Mouse (Mus musculus) forebrain, postnatal 0 days (tissue): ENCODE results near the gene Lgmn. TPM values are rescaled to one million over a fixed set of nuclear protein-coding genes. Genes with fewer than 3 reads are reported as not detected.

Experiments used
- ATAC-seq: fragments of 200-750 bp; cut with Nextera tagmentation; 2 replicates; pipeline ENCODE4 v1.8.0; 2017; ENCODE audit warnings: mild to moderate bottlenecking, moderate library complexity
- DNase-seq: peaks from one replicate; pipeline ENCODE4 v3.0.0-alpha.2; 2015
- H3K27ac ChIP-seq: fragments of 300-500 bp; sonication (generic); 2 replicates; pipeline ENCODE4 v1.5.1; 2014; ENCODE audit warnings: low read depth, mild to moderate bottlenecking, antibody characterized with exemption, low read length, moderate library complexity, mixed read lengths
- H3K27me3 ChIP-seq: fragments of 300-500 bp; sonication (generic); 2 replicates; pipeline ENCODE4 v1.6.1; 2014; ENCODE audit warnings: mild to moderate bottlenecking, low read length, mixed read lengths; ENCODE audit not compliant: insufficient read depth
- H3K36me3 ChIP-seq: fragments of 300-500 bp; sonication (generic); 2 replicates; pipeline ENCODE4 v1.6.1; 2014; ENCODE audit warnings: mild to moderate bottlenecking, moderate library complexity; ENCODE audit not compliant: insufficient read depth
- H3K4me1 ChIP-seq: fragments of 300-500 bp; sonication (generic); 2 replicates; pipeline ENCODE4 v1.6.1; 2014; ENCODE audit warnings: antibody characterized with exemption; ENCODE audit not compliant: insufficient read depth
- H3K4me2 ChIP-seq: fragments of 300-500 bp; sonication (generic); 2 replicates; pipeline ENCODE4 v1.6.1; 2014; ENCODE audit warnings: low read depth, mild to moderate bottlenecking, moderate library complexity
- H3K4me3 ChIP-seq: fragments of 300-500 bp; sonication (generic); 2 replicates; pipeline ENCODE4 v1.5.1; 2014; ENCODE audit warnings: low read depth, low read length, mixed read lengths
- H3K9ac ChIP-seq: fragments of 300-500 bp; sonication (generic); 2 replicates; pipeline ENCODE4 v1.6.1; 2014; ENCODE audit warnings: mild to moderate bottlenecking
- H3K9me3 ChIP-seq: fragments of 300-500 bp; sonication (generic); 2 replicates; pipeline ENCODE4 v1.6.1; 2016; ENCODE audit warnings: low read length
- CTCF ChIP-seq: sonication (generic); IDR thresholded peaks from 2 replicates; pipeline ENCODE4 v1.5.1; 2016; ENCODE audit warnings: antibody characterized with exemption, control low read depth, low read depth
- WGBS: fragments of 180-500 bp; shearing (Covaris S2); extraction: QIAGEN DNeasy Blood & Tissue Kit; methylation state at CpG from one replicate; pipeline ENCODE4 v1.1.7; 2014; 5-methylcytosine and 5-hydroxymethylcytosine counted together
- polyA plus RNA-seq: library from polyadenylated mRNA; unstranded; fragments of >200 nt; fragmentation: Nextera tagmentation; extraction: Ambion mirVana; gene quantifications from 2 replicates; pipeline ENCODE4 v1.2.1, GENCODE M21; 2015
- total RNA-seq: library from RNA; depleted of rRNA; stranded (reverse); fragments of >200 nt; gene quantifications from 2 replicates; pipeline ENCODE4 v1.2.3, GENCODE M21; 2014

Gene Lgmn
- total and polyA plus RNA-seq, 2 experiments from 2014 or later = 88.1 to 139 TPM

- Histone ChIP-seq H3K9me3 (no peaks in the 10 kb centered on the region), H3K27me3 (no peaks in the 10 kb centered on the region), H3K27ac (no peak overlapping the region), H3K4me1 (peaks cover 8% of the 10 kb centered on the region; the same call in 1 of the 2 replicates), H3K36me3 (no peaks in the 10 kb centered on the region), H3K4me3 (no peak overlapping the region), H3K4me2 (no peak overlapping the region), H3K9ac (no peak overlapping the region)
- no peak for DNase-seq
- TF ChIP-seq CTCF = no peak
- no peak for ATAC-seq
- 81% methylated on average over 4 of the region's 4 CpGs for WGBS
Measured at GRCm38 (mm10) chr12:102434107-102434506, 5.5 kb downstream of the Lgmn start.

- H3K4me1 ChIP-seq = no peaks in the 10 kb centered on the region
- no peaks in the 10 kb centered on the region for H3K27me3 ChIP-seq
- no peaks in the 10 kb centered on the region for H3K9me3 ChIP-seq
- H3K27ac ChIP-seq = no peak overlapping the region
- no peak for DNase-seq
- no peak overlapping the region for H3K4me3 ChIP-seq
- TF ChIP-seq CTCF = no peak
- H3K36me3 ChIP-seq = no peaks in the 10 kb centered on the region
- 83% methylated on average over 12 of the region's 12 CpGs for WGBS
- no peak for ATAC-seq
- no peak overlapping the region for H3K9ac ChIP-seq
- H3K4me2 ChIP-seq = no peak overlapping the region
Measured at GRCm38 (mm10) chr12:102432238-102432637, 7.4 kb downstream of the Lgmn start.

DNA sequence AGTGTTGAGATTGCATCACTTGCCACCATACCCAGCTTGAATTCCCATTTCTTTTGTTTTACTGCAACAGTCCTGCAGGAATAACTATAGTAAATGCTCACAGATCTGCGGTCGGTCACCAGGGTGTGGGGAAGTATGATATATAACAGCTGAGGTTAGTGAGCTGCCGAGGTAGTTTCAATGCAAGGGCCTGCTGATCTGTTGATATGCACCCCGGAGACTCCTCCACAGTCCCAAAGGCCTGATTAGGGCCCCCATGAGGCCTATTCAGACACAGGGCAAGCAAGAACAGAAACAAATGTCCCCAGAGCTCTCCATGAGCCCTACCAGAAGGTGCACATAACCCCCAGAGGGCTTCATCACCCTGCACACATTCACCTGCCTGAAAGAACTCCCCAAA lies 9.4 kb downstream of the Lgmn start:
- DNase-seq (no peak), ATAC-seq (no peak)
- Histone ChIP-seq H3K36me3 (no peaks in the 10 kb centered on the region; the same call in 1 of the 2 replicates), H3K9me3 (no peaks in the 10 kb centered on the region), H3K27me3 (no peaks in the 10 kb centered on the region), H3K27ac (no peak overlapping the region), H3K9ac (no peak overlapping the region), H3K4me1 (no peaks in the 10 kb centered on the region), H3K4me2 (no peak overlapping the region), H3K4me3 (no peak overlapping the region)
- TF ChIP-seq CTCF = no peak
- 89% methylated on average over 4 of the region's 4 CpGs for WGBS

DNA sequence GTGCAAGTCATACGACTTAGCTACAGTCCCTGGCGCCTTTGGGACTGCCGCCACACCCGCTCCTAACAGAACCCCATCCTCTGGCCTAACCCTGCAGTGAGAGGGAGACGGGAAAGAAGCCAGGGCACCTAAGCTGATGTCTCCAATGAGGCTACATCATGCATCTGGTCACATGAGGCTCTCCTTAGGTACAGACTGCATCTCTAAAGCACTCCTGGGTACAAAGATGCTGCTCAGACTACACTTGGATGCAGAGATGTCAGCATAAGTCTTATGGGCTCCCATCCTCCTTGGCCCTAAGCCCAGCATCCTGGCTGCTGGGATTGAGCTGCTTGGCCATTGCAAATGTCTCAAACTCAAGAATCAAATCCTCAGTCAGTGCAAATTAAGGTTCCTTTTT lies 10.0 kb downstream of the Lgmn start:
- no peaks in the 10 kb centered on the region for H3K9me3 ChIP-seq
- no peak overlapping the region for H3K9ac ChIP-seq
- no peak overlapping the region for H3K4me3 ChIP-seq
- H3K27me3 ChIP-seq = no peaks in the 10 kb centered on the region
- no peak overlapping the region for H3K27ac ChIP-seq
- no peaks in the 10 kb centered on the region for H3K4me1 ChIP-seq
- DNase-seq = no peak
- no peak for TF ChIP-seq CTCF
- H3K36me3 ChIP-seq = no peaks in the 10 kb centered on the region; the same call in 1 of the 2 replicates
- H3K4me2 ChIP-seq = no peak overlapping the region
- WGBS = 95% methylated on average over 5 of the region's 5 CpGs
- no peak for ATAC-seq

DNA sequence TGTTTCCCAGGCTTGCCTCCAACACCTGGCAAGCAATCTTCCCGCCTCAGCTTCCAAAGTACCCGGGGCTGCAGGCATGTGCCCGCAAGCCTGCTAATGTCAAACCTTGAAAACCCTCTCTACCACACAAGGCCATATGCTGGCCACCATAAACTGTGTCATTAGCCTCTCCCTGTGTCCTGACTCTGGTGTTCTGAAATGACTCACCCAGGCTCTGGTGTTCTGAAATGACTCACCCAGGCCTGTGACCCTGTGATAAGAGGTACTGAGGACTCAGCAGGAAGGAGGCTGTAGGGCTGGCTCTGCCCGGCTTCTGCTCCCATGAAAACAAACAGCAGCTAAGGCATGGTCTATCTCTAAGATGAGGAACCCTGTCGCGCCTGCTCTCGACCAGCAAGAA lies 13.3 kb downstream of the Lgmn start:
- DNase-seq (no peak), ATAC-seq (no peak)
- Histone ChIP-seq H3K4me1 (no peaks in the 10 kb centered on the region), H3K4me2 (no peak overlapping the region), H3K4me3 (no peak overlapping the region), H3K9me3 (no peaks in the 10 kb centered on the region), H3K36me3 (peaks cover 8% of the 10 kb centered on the region; the same call in 1 of the 2 replicates), H3K9ac (no peak overlapping the region), H3K27me3 (no peaks in the 10 kb centered on the region), H3K27ac (no peak overlapping the region)
- 95% methylated on average over 7 of the region's 7 CpGs for WGBS
- TF ChIP-seq CTCF = no peak

- no peak for DNase-seq
- no peaks in the 10 kb centered on the region for H3K4me1 ChIP-seq
- H3K4me3 ChIP-seq = no peak overlapping the region
- no peaks in the 10 kb centered on the region for H3K9me3 ChIP-seq
- peaks cover 8% of the 10 kb centered on the region; the same call in 1 of the 2 replicates for H3K36me3 ChIP-seq
- 87% methylated on average over 4 of the region's 4 CpGs for WGBS
- no peak for ATAC-seq
- TF ChIP-seq CTCF = no peak
- no peak overlapping the region for H3K9ac ChIP-seq
- H3K4me2 ChIP-seq = no peak overlapping the region
- no peaks in the 10 kb centered on the region for H3K27me3 ChIP-seq
- no peak overlapping the region for H3K27ac ChIP-seq
Measured at GRCm38 (mm10) chr12:102425048-102425578, 14.5 kb downstream of the Lgmn start.

DNA sequence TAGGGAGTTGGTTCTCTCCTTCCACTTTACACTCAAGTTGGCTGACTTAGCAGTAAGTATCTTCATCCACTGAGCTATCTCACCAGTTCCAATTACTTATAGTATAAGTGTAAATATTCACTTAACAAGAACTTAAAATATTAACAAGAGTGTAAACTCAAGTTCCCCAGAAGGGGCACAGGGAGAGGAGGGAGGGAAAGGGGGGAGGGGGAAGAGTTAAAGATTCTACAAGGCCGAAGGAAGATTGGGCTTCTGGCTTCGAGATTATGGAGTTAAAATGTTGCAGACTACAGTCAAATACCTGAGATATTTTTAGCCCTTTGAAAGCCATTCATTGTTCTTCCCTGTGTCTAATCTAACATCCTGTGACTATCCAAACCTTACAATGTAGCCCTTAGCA lies 15.2 kb downstream of the Lgmn start:
- Histone ChIP-seq H3K27ac (no peak overlapping the region), H3K9me3 (no peaks in the 10 kb centered on the region), H3K27me3 (no peaks in the 10 kb centered on the region), H3K4me1 (no peaks in the 10 kb centered on the region), H3K4me3 (no peak overlapping the region), H3K9ac (no peak overlapping the region), H3K36me3 (peaks cover 8% of the 10 kb centered on the region; the same call in 1 of the 2 replicates), H3K4me2 (no peak overlapping the region)
- no peak for DNase-seq
- no peak for ATAC-seq
- no peak for TF ChIP-seq CTCF
- 87% methylated on average over 2 of the region's 2 CpGs for WGBS
